Mouse (Mus musculus) stomach, postnatal 0 days (tissue): ENCODE results near the gene Olfr317. TPM values are rescaled to one million over a fixed set of nuclear protein-coding genes. Genes with fewer than 3 reads are reported as not detected.
"Not testable (repeated sequence)": the region's sequence is repeated elsewhere in the genome, so short reads cannot be mapped to it uniquely, and the experiment has no call there.

Source experiments
- ATAC-seq: fragments of 200-750 bp; cut with Nextera tagmentation; 2 replicates; pipeline ENCODE4 v1.8.0; 2017; ENCODE audit not compliant: low FRiP score, low TSS enrichment
- DNase-seq: peaks from one replicate; pipeline ENCODE4 v3.0.0-alpha.2; 2016; ENCODE audit warnings: low spot score
- H3K27ac ChIP-seq: fragments of 300-500 bp; sonication (generic); replicated peaks from 2 replicates; pipeline ENCODE4 v1.5.1; 2014; ENCODE audit warnings: mild to moderate bottlenecking, control low read depth
- H3K27me3 ChIP-seq: fragments of 300-500 bp; sonication (generic); 2 replicates; pipeline ENCODE4 v1.6.1; 2014; ENCODE audit warnings: low read length; ENCODE audit not compliant: control insufficient read depth, insufficient read depth
- H3K36me3 ChIP-seq: fragments of 300-500 bp; sonication (generic); 2 replicates; pipeline ENCODE4 v1.6.1; 2014; ENCODE audit warnings: low read length, mixed read lengths; ENCODE audit not compliant: control insufficient read depth, insufficient read depth
- H3K4me1 ChIP-seq: fragments of 300-500 bp; sonication (generic); replicated peaks from 2 replicates; pipeline ENCODE4 v1.6.1; 2014; ENCODE audit warnings: antibody characterized with exemption; ENCODE audit not compliant: control insufficient read depth, insufficient read depth
- H3K4me2 ChIP-seq: fragments of 300-500 bp; sonication (generic); replicated peaks from 2 replicates; pipeline ENCODE4 v1.6.1; 2014; ENCODE audit warnings: low read depth, mild to moderate bottlenecking, control low read depth, moderate library complexity
- H3K4me3 ChIP-seq: fragments of 300-500 bp; sonication (generic); 2 replicates; pipeline ENCODE4 v1.5.1; 2014; ENCODE audit warnings: low read depth, low read length, control low read depth
- H3K9ac ChIP-seq: fragments of 300-500 bp; sonication (generic); 2 replicates; pipeline ENCODE4 v1.6.1; 2014; ENCODE audit warnings: mild to moderate bottlenecking, low read length, control low read depth, mixed read lengths
- H3K9me3 ChIP-seq: fragments of 300-500 bp; sonication (generic); 2 replicates; pipeline ENCODE4 v1.6.1; 2016; ENCODE audit warnings: low read length; ENCODE audit not compliant: control insufficient read depth
- CTCF ChIP-seq: IDR thresholded peaks from 2 replicates; pipeline ENCODE4 v1.5.1; 2016; ENCODE audit warnings: antibody characterized with exemption, low read depth, mild to moderate bottlenecking, moderate library complexity
- EP300 ChIP-seq: optimal IDR thresholded peaks from 2 replicates; pipeline ENCODE3; 2016; ENCODE audit warnings: antibody characterized with exemption
- WGBS: fragments of 180-500 bp; shearing (Covaris S2); extraction: QIAGEN DNeasy Blood & Tissue Kit; methylation state at CpG from one replicate; pipeline ENCODE4 v1.1.7; 2014; 5-methylcytosine and 5-hydroxymethylcytosine counted together
- polyA plus RNA-seq: library from polyadenylated mRNA; unstranded; fragments of >200 nt; fragmentation: Nextera tagmentation; extraction: Ambion mirVana; gene quantifications from 2 replicates; pipeline ENCODE4 v1.2.1, GENCODE M21; 2015

Olfr317 gene
- polyA plus RNA-seq, 1 experiment from 2014 or later: not detected

DNA sequence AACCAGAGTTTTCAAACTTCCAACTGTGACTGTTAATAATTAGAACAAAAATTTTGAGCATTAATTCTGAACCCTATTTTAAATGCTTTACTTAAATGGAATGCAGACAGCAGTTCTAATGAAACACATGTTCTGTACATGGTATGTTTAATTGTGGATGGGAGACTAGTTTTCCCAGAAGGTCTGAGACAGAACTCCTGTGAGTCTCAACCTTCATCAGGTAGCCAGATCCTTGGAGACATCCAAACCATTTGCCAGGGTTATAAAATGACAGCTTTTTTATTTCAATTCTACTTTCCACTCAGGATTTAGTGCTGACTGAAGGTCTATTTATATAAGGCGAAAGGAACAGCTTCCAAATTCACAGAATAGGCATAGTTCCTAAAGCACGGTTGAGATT, 13.4 kb upstream of the Olfr317 start, which contains the start of gene Olfr316:
Gene Olfr316 (plus strand): TSS at position 301 of the 400 bp plus-strand sequence.
- H3K27me3 ChIP-seq: no peaks in the 10 kb centered on the region
- no peaks in the 10 kb centered on the region for H3K9me3 ChIP-seq
- no peaks in the 10 kb centered on the region for H3K4me1 ChIP-seq
- no peak within 1 kb of the TSS for H3K9ac ChIP-seq
- TF ChIP-seq EP300 (no peak), CTCF (no peak)
- ATAC-seq (no peak), DNase-seq (no peak)
- H3K4me2 ChIP-seq: no peak within 1 kb of the TSS
- WGBS: 65% methylated on average over 2 of the region's 2 CpGs
- H3K36me3 ChIP-seq: no peaks in the 10 kb centered on the region
- H3K27ac ChIP-seq: no peak within 1 kb of the TSS
- H3K4me3 ChIP-seq: no peak within 1 kb of the TSS

DNA sequence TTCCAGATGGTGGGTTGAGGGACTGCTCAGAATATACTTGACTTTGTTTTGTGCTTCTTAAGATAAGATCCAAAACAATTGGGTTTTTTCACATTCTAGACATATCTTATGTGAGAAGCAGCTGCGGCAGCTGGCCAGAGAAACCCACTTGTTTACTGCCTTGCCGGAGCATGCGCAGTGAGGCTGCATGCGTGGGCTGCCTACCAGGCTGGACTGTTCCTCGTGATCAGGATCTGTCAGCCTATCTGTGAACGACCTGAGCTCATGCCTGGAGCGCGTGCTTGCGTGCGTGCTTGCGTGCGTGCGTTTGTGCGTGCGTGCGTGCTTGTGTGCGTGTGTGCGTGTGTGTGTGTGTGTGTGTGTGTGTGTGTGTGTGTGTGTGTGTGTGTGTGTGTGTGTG, 12.1 kb upstream of the Olfr317 start:
- not testable (repeated sequence) for ATAC-seq, DNase-seq, H3K27ac ChIP-seq, H3K36me3 ChIP-seq, H3K4me3 ChIP-seq, H3K27me3 ChIP-seq, H3K4me2 ChIP-seq, H3K4me1 ChIP-seq, H3K9ac ChIP-seq, H3K9me3 ChIP-seq
- 88% methylated on average over 18 of the region's 18 CpGs for WGBS

DNA sequence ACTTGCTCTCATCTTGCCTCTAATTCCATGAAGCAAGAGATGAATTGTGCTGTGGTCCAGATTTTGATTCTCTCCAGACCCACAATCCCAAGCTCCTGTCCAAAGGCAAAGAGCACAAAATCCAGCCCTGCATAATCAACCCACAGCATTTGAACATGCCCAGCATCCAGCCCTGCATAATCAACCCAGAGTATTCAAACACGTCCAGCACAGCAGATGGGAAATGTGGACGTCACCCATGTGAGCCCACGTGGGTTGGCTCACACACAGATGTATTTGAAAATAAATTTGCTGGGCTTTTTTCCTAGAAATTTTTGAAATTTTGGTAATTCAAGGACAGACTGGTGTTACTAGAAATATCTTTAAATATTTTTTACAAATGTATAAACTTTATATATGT, 5.6 kb downstream of the Olfr317 start:
- no peak for ATAC-seq
- H3K27me3 ChIP-seq: no peaks in the 10 kb centered on the region
- no peaks in the 10 kb centered on the region for H3K9me3 ChIP-seq
- no peak for DNase-seq
- H3K27ac ChIP-seq: no peak overlapping the region
- no peak for TF ChIP-seq CTCF
- no peak for TF ChIP-seq EP300
- H3K4me1 ChIP-seq: no peaks in the 10 kb centered on the region
- H3K9ac ChIP-seq: no peak overlapping the region
- H3K4me2 ChIP-seq: no peak overlapping the region
- H3K4me3 ChIP-seq: no peak overlapping the region
- no peaks in the 10 kb centered on the region for H3K36me3 ChIP-seq
- 49% methylated on average over 3 of the region's 3 CpGs for WGBS

DNA sequence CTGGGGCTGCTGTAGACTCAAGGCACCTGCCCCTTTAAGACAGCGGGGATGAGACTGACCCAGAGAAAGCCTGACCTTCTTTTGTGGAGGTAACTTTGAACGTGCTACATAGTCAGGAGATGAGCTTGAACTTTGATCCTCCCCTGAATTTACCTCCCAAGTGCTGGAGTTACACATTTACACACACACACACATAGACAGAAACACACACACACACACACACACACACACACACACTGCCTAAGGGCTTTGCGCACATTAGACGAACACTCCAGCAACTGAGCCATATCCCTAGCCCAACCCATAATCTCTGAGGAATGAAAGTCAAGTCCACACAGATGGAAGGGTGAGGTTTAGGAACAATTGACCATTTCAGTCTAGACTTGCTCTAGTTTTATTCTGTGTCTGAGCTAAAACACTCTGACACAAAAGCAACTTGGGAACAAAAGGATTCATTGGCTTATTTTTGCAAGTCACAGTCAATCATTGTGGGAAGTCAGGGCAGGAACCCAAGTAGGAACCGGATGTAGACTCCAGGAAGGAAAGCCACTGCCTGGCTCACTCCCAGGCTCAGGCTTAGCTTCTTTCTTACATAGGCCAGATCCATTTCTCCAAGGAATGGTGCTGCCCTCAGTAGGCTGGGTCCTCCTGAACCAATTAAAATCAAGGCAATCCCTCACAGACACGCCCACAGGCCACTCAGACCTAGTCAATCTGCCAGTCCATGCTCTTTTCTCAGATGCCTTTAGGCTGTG, 10.9 kb downstream of the Olfr317 start:
- not testable (repeated sequence) for H3K27me3 ChIP-seq, H3K27ac ChIP-seq, H3K4me2 ChIP-seq, H3K4me1 ChIP-seq, ATAC-seq, H3K9me3 ChIP-seq, H3K36me3 ChIP-seq, DNase-seq, H3K9ac ChIP-seq, H3K4me3 ChIP-seq
- WGBS: 60% methylated on average over 6 of the region's 6 CpGs

DNA sequence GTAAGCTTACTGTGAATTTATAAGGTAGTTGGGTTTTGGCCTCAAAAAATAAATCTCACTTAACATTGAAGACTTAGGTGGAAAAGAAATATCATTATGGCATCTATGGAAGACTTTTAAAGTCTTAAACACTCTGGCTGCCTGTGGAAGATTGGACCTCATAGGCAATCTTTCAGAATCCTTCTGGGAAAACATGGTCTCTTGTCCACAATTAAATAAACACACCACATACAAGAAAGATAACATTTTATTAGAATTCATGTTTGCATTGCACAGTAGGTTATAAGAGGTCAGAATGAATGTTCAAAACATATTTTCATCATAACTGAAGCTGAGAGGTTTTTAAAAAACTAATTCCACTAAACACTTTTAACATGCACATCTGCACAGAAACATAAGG, 15.1 kb downstream of the Olfr317 start, which contains the start of gene Olfr318:
Gene Olfr318 (minus strand): TSS at position 101 of the 400 bp plus-strand sequence.
- no peak for DNase-seq

DNA sequence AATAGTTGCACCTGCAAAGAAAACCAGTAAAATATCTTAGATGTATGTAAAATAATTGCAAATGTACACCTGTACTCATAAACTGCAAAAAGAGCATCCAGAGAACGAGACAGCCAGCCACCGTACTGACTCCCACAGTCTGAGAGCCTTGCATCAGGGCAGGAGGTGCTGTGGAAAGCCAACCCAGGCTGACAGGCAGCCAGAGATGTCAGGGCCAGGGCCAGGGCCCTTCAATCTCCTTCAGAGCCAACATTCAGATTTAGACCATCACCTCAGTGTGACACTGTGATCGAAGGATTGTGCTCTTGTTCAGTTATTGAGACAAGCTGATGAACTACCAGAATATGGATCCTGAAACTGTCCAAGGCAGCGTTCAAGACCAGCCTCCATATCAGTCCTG, 19.3 kb downstream of the Olfr317 start:
- Histone ChIP-seq H3K4me2 (no peak overlapping the region), H3K4me1 (no peaks in the 10 kb centered on the region), H3K27me3 (no peaks in the 10 kb centered on the region), H3K9ac (no peak overlapping the region), H3K36me3 (no peaks in the 10 kb centered on the region), H3K27ac (no peak overlapping the region), H3K9me3 (no peaks in the 10 kb centered on the region), H3K4me3 (no peak overlapping the region)
- 80% methylated on average over 4 of the region's 4 CpGs for WGBS
- TF ChIP-seq EP300 (no peak), CTCF (no peak)
- no peak for ATAC-seq
- DNase-seq: no peak

More for the DNA sequence above, 15.1 kb downstream of the Olfr317 start, which contains the start of gene Olfr318:
- Histone ChIP-seq H3K4me3 (no peak within 1 kb of the TSS), H3K36me3 (no peaks in the 10 kb centered on the region), H3K27me3 (no peaks in the 10 kb centered on the region), H3K9ac (no peak within 1 kb of the TSS), H3K9me3 (no peaks in the 10 kb centered on the region), H3K4me1 (no peaks in the 10 kb centered on the region), H3K4me2 (no peak within 1 kb of the TSS), H3K27ac (no peak within 1 kb of the TSS)
- ATAC-seq: no peak
- no peak for TF ChIP-seq CTCF
- TF ChIP-seq EP300: no peak

DNA sequence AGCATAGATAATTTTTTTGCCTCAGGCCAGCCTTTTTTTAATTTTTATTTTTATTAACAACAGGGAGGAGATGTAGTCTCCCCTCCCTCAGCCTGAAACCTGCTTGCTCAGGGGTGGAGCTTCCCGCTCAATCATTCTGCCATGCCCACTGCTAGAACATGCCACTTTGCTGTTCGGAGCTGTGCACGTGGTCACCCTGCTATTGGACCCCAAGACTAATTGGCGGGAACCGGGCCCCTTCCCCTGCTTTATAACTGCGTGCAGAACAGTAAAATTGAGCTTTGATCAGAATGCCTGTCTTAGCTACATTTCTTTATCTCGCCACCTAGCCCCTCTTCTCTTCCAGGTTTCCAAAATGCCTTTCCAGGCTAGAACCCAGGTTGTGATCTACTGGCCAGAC, 21.3 kb downstream of the Olfr317 start:
- H3K9me3 ChIP-seq, H3K9ac ChIP-seq, H3K27me3 ChIP-seq, H3K4me1 ChIP-seq, H3K4me2 ChIP-seq, H3K4me3 ChIP-seq, DNase-seq, H3K27ac ChIP-seq, ATAC-seq, H3K36me3 ChIP-seq: not testable (repeated sequence)
- WGBS: 91% methylated on average over 6 of the region's 7 CpGs
